Mouse (Mus musculus) hindbrain, embryonic 16.5 days (tissue): ENCODE results near the gene Fam124b. TPM values are rescaled to one million over a fixed set of nuclear protein-coding genes. Genes with fewer than 3 reads are reported as not detected.

Source experiments
- ATAC-seq: fragments of 200-750 bp; cut with Nextera tagmentation; 2 replicates; pipeline ENCODE4 v1.8.0; 2017; ENCODE audit warnings: moderate TSS enrichment, moderate library complexity
- H3K27ac ChIP-seq: fragments of 300-500 bp; sonication (generic); 2 replicates; pipeline ENCODE4 v1.5.1; 2014; ENCODE audit warnings: low read depth, mild to moderate bottlenecking, control low read depth, low read length, moderate library complexity
- H3K27me3 ChIP-seq: fragments of 300-500 bp; sonication (generic); replicated peaks from 2 replicates; pipeline ENCODE4 v1.6.1; 2014; ENCODE audit warnings: low read length; ENCODE audit not compliant: control insufficient read depth, insufficient read depth
- H3K36me3 ChIP-seq: fragments of 300-500 bp; sonication (generic); 2 replicates; pipeline ENCODE4 v1.6.1; 2014; ENCODE audit warnings: mild to moderate bottlenecking, low read length, moderate library complexity, mixed read lengths; ENCODE audit not compliant: control insufficient read depth, insufficient read depth
- H3K4me1 ChIP-seq: fragments of 300-500 bp; sonication (generic); 2 replicates; pipeline ENCODE4 v1.6.1; 2014; ENCODE audit warnings: low read depth, low read length; ENCODE audit not compliant: control insufficient read depth, insufficient read depth
- H3K4me2 ChIP-seq: fragments of 300-500 bp; sonication (generic); 2 replicates; pipeline ENCODE4 v1.6.1; 2014; ENCODE audit warnings: mild to moderate bottlenecking, low read length, control low read depth, moderate library complexity
- H3K4me3 ChIP-seq: fragments of 300-500 bp; sonication (generic); 2 replicates; pipeline ENCODE4 v1.5.1; 2014; ENCODE audit warnings: mild to moderate bottlenecking, low read length, control low read depth, moderate library complexity
- H3K9ac ChIP-seq: fragments of 300-500 bp; sonication (generic); 2 replicates; pipeline ENCODE4 v1.6.1; 2014; ENCODE audit warnings: low read depth, mild to moderate bottlenecking, control low read depth, low read length, moderate library complexity
- H3K9me3 ChIP-seq: fragments of 300-500 bp; sonication (generic); 2 replicates; pipeline ENCODE4 v1.6.1; 2014; ENCODE audit warnings: mild to moderate bottlenecking, low read length, moderate library complexity; ENCODE audit not compliant: control insufficient read depth
- WGBS: fragments of 180-500 bp; shearing (Covaris S2); extraction: QIAGEN DNeasy Blood & Tissue Kit; methylation state at CpG from one replicate; pipeline ENCODE4 v1.1.7; 2014; 5-methylcytosine and 5-hydroxymethylcytosine counted together
- polyA plus RNA-seq: library from polyadenylated mRNA; unstranded; fragments of >200 nt; fragmentation: Nextera tagmentation; extraction: Ambion mirVana; gene quantifications from 2 replicates; pipeline ENCODE4 v1.2.1, GENCODE M21; 2015

Gene Fam124b
- polyA plus RNA-seq, 1 experiment from 2014 or later, result 0.50 TPM

- ATAC-seq, result no peak; the same call in 1 of the 2 replicates
- H3K9me3 ChIP-seq, result no peaks in the 10 kb centered on the region
- H3K4me3 ChIP-seq, result no peak overlapping the region
- no peaks in the 10 kb centered on the region for H3K4me1 ChIP-seq
- no peak overlapping the region for H3K9ac ChIP-seq
- no peak overlapping the region for H3K27ac ChIP-seq
- H3K4me2 ChIP-seq, result no peak overlapping the region
- no peaks in the 10 kb centered on the region for H3K36me3 ChIP-seq
- WGBS, result 44% methylated on average over 11 of the region's 11 CpGs
- H3K27me3 ChIP-seq, result no peaks in the 10 kb centered on the region
Measured at GRCm38 (mm10) chr1:80236951-80237702, 18.9 kb upstream of the Fam124b start.

GRCm38 (mm10) chr1:80236126-80236525 is 17.9 kb upstream of the Fam124b start:
- WGBS, result 5% methylated on average over 1 of the region's 1 CpGs
- H3K9ac ChIP-seq, result no peak overlapping the region
- ATAC-seq, result no peak
- no peak overlapping the region for H3K4me3 ChIP-seq
- H3K4me2 ChIP-seq, result no peak overlapping the region
- no peaks in the 10 kb centered on the region for H3K4me1 ChIP-seq
- H3K9me3 ChIP-seq, result no peaks in the 10 kb centered on the region
- no peaks in the 10 kb centered on the region for H3K27me3 ChIP-seq
- no peaks in the 10 kb centered on the region for H3K36me3 ChIP-seq
- no peak overlapping the region for H3K27ac ChIP-seq

- no peaks in the 10 kb centered on the region for H3K36me3 ChIP-seq
- no peak overlapping the region for H3K4me3 ChIP-seq
- no peak overlapping the region for H3K9ac ChIP-seq
- no peak for ATAC-seq
- no peak overlapping the region for H3K27ac ChIP-seq
- H3K9me3 ChIP-seq, result no peaks in the 10 kb centered on the region
- no peaks in the 10 kb centered on the region for H3K4me1 ChIP-seq
- no peaks in the 10 kb centered on the region for H3K27me3 ChIP-seq
- WGBS, result 68% methylated on average over 1 of the region's 1 CpGs
- H3K4me2 ChIP-seq, result no peak overlapping the region
Measured at GRCm38 (mm10) chr1:80230612-80231011, 12.3 kb upstream of the Fam124b start.

- Histone ChIP-seq H3K36me3 (no peaks in the 10 kb centered on the region), H3K4me3 (no peak overlapping the region), H3K9ac (no peak overlapping the region), H3K4me2 (no peak overlapping the region), H3K9me3 (no peaks in the 10 kb centered on the region), H3K27me3 (no peaks in the 10 kb centered on the region), H3K27ac (0 out of 2 replicates have a peak overlapping the region, but pooled peaks have one; percentile 34), H3K4me1 (peaks cover 6% of the 10 kb centered on the region)
- 18% methylated on average over 3 of the region's 3 CpGs for WGBS
- ATAC-seq, result peak; percentile 59; the same call in 1 of the 2 replicates
Measured at GRCm38 (mm10) chr1:80224839-80225412, 6.7 kb upstream of the Fam124b start.

- Histone ChIP-seq H3K4me1 (peaks cover 6% of the 10 kb centered on the region), H3K4me3 (no peak overlapping the region), H3K27me3 (no peaks in the 10 kb centered on the region), H3K9me3 (no peaks in the 10 kb centered on the region), H3K36me3 (no peaks in the 10 kb centered on the region), H3K9ac (no peak overlapping the region), H3K27ac (0 out of 2 replicates have a peak overlapping the region, but pooled peaks have one; percentile 17), H3K4me2 (no peak overlapping the region)
- ATAC-seq, result peak; percentile 67
- WGBS, result 51% methylated on average over 4 of the region's 4 CpGs
Measured at GRCm38 (mm10) chr1:80221151-80221550, 2.9 kb upstream of the Fam124b start.

- Histone ChIP-seq H3K27ac (no peak overlapping the region), H3K27me3 (no peaks in the 10 kb centered on the region), H3K4me1 (no peaks in the 10 kb centered on the region), H3K4me3 (no peak overlapping the region), H3K4me2 (no peak overlapping the region), H3K9me3 (no peaks in the 10 kb centered on the region), H3K9ac (no peak overlapping the region), H3K36me3 (no peaks in the 10 kb centered on the region)
- ATAC-seq, result no peak
- WGBS, result 79% methylated on average over 9 of the region's 9 CpGs
Measured at GRCm38 (mm10) chr1:80213826-80214225, 4.4 kb downstream of the Fam124b start.

GRCm38 (mm10) chr1:80213146-80213545 is 5.1 kb downstream of the Fam124b start:
- no peak overlapping the region for H3K4me2 ChIP-seq

GRCm38 (mm10) chr1:80202314-80202713 is 16.0 kb downstream of the Fam124b start:
- Histone ChIP-seq H3K4me2 (no peak overlapping the region), H3K9ac (no peak overlapping the region), H3K27me3 (no peaks in the 10 kb centered on the region), H3K4me3 (no peak overlapping the region), H3K27ac (no peak overlapping the region), H3K9me3 (no peaks in the 10 kb centered on the region; the same call in 1 of the 2 replicates), H3K4me1 (no peaks in the 10 kb centered on the region), H3K36me3 (no peaks in the 10 kb centered on the region)
- WGBS, result 95% methylated on average over 3 of the region's 3 CpGs
- ATAC-seq, result no peak

More at GRCm38 (mm10) chr1:80213146-80213545, 5.1 kb downstream of the Fam124b start:
- H3K36me3 ChIP-seq, result no peaks in the 10 kb centered on the region
- no peak overlapping the region for H3K4me3 ChIP-seq
- ATAC-seq, result no peak
- no peaks in the 10 kb centered on the region for H3K4me1 ChIP-seq
- 79% methylated on average over 10 of the region's 10 CpGs for WGBS
- H3K9ac ChIP-seq, result no peak overlapping the region
- H3K27ac ChIP-seq, result no peak overlapping the region
- no peaks in the 10 kb centered on the region for H3K27me3 ChIP-seq
- no peaks in the 10 kb centered on the region for H3K9me3 ChIP-seq

GRCm38 (mm10) chr1:80192837-80193236 is 25.4 kb downstream of the Fam124b start:
- Histone ChIP-seq H3K9me3 (no peaks in the 10 kb centered on the region), H3K4me2 (no peak overlapping the region), H3K27ac (no peak overlapping the region), H3K27me3 (no peaks in the 10 kb centered on the region), H3K4me1 (no peaks in the 10 kb centered on the region), H3K9ac (no peak overlapping the region), H3K36me3 (no peaks in the 10 kb centered on the region), H3K4me3 (no peak overlapping the region)
- WGBS, result 92% methylated on average over 8 of the region's 8 CpGs
- no peak for ATAC-seq
